Mouse (Mus musculus) CH12.LX (cell line): ENCODE data around the gene Prkag2. TPM values are rescaled to one million over a fixed set of nuclear protein-coding genes. Genes with fewer than 3 reads are reported as not detected.

ENCODE experiments used
- DNase-seq: peaks from one replicate; pipeline ENCODE4 v3.0.0-alpha.2; 2013; ENCODE audit errors: extremely low read depth
- H3K27ac ChIP-seq: 2 replicates; pipeline ENCODE4 v1.5.1; 2012; ENCODE audit warnings: low read depth, mild to moderate bottlenecking, control low read depth, moderate library complexity; ENCODE audit not compliant: insufficient read depth
- H3K27me3 ChIP-seq: replicated peaks from 2 replicates; pipeline ENCODE3; 2012; ENCODE audit warnings: inconsistent platforms
- H3K36me3 ChIP-seq, 2 experiments: replicated peaks in 1 of 2; 2 replicates each; pipeline versions ENCODE3 to v1.6.1; 2012; ENCODE audit warnings: inconsistent platforms in 1 of 2, low read length in 1 of 2, mild to moderate bottlenecking in 1 of 2, mixed read lengths in 1 of 2, moderate library complexity in 1 of 2; ENCODE audit not compliant: control insufficient read depth in 1 of 2, insufficient read depth in 1 of 2
- H3K4me1 ChIP-seq, 2 experiments: 2 replicates each; pipeline ENCODE4 v1.6.1; 2012; ENCODE audit warnings: inconsistent platforms in 1 of 2, moderate library complexity in 1 of 2; ENCODE audit not compliant: insufficient read depth in 2 of 2, control insufficient read depth in 1 of 2
- H3K4me2 ChIP-seq: 2 replicates; pipeline ENCODE4 v1.6.1; 2012; ENCODE audit warnings: low read depth, mild to moderate bottlenecking, control low read depth; ENCODE audit not compliant: poor library complexity, insufficient read depth, severe bottlenecking
- H3K4me3 ChIP-seq, 3 experiments: fragments of 150-350 bp in 1 of 3; sonication (generic) in 1 of 3; replicated peaks in 1 of 3; 2 replicates each; pipeline versions ENCODE3 to v1.5.1; 2011 to 2012; ENCODE audit warnings: low read depth in 2 of 3, low read length in 2 of 3, mild to moderate bottlenecking in 2 of 3, moderate library complexity in 2 of 3, control low read depth in 1 of 3, improper control_type of control experiment in 1 of 3, inconsistent platforms in 1 of 3, mixed read lengths in 1 of 3; ENCODE audit not compliant: poor library complexity in 1 of 3
- H3K79me2 ChIP-seq: replicated peaks from 2 replicates; pipeline ENCODE4 v1.6.1; 2012; ENCODE audit warnings: mild to moderate bottlenecking, moderate library complexity; ENCODE audit not compliant: control insufficient read depth, poor library complexity, insufficient read depth, severe bottlenecking; ENCODE audit errors: extremely low read depth
- H3K9ac ChIP-seq: 2 replicates; pipeline ENCODE4 v1.6.1; 2012; ENCODE audit warnings: low read depth, mild to moderate bottlenecking, control low read depth, moderate library complexity; ENCODE audit not compliant: insufficient read depth
- H3K9me3 ChIP-seq: replicated peaks from 2 replicates; pipeline ENCODE3; 2012; ENCODE audit warnings: low read length, inconsistent platforms, mixed read lengths
- CHD1 ChIP-seq: IDR thresholded peaks from 2 replicates; pipeline ENCODE4 v1.6.1; 2012; ENCODE audit warnings: low read depth, low read length, improper control_type of control experiment, inconsistent platforms
- CHD2 ChIP-seq: IDR thresholded peaks from 2 replicates; pipeline ENCODE4 v1.6.1; 2011; ENCODE audit warnings: low read length, improper control_type of control experiment
- CTCF ChIP-seq, 2 experiments: IDR thresholded peaks in 1 of 2; conservative IDR thresholded peaks in 1 of 2; 2 replicates each; pipeline ENCODE4 v1.5.1; 2011 to 2012; ENCODE audit warnings: low read depth in 2 of 2, low read length in 2 of 2, improper control_type of control experiment in 1 of 2, inconsistent platforms in 1 of 2, mild to moderate bottlenecking in 1 of 2, moderate library complexity in 1 of 2
- E2F4 ChIP-seq: IDR thresholded peaks from 2 replicates; pipeline ENCODE4 v1.6.1; 2011; ENCODE audit warnings: low read depth, low read length, improper control_type of control experiment; ENCODE audit not compliant: insufficient replicate concordance
- ELF1 ChIP-seq: IDR thresholded peaks from 2 replicates; pipeline ENCODE4 v1.6.1; 2014; ENCODE audit warnings: low read depth, mild to moderate bottlenecking, inconsistent platforms, low read length, improper control_type of control experiment
- EP300 ChIP-seq: IDR thresholded peaks from 2 replicates; pipeline ENCODE4 v1.6.1; 2011; ENCODE audit warnings: low read length, improper control_type of control experiment
- ETS1 ChIP-seq: conservative IDR thresholded peaks from 2 replicates; pipeline ENCODE4 v1.6.1; 2012; ENCODE audit warnings: low read depth, mild to moderate bottlenecking, inconsistent platforms, low read length, improper control_type of control experiment, moderate library complexity
- HCFC1 ChIP-seq: IDR thresholded peaks from 2 replicates; pipeline ENCODE4 v1.6.1; 2012; ENCODE audit warnings: low read depth, mild to moderate bottlenecking, inconsistent platforms, low read length, improper control_type of control experiment
- JUND ChIP-seq: conservative IDR thresholded peaks from 2 replicates; pipeline ENCODE4 v1.6.1; 2011; ENCODE audit warnings: low read depth, low read length, improper control_type of control experiment
- KAT2A ChIP-seq: IDR thresholded peaks from 2 replicates; pipeline ENCODE4 v1.6.1; 2012; ENCODE audit warnings: low read length, improper control_type of control experiment, inconsistent platforms; ENCODE audit not compliant: insufficient replicate concordance
- MAFK ChIP-seq: IDR thresholded peaks from 2 replicates; pipeline ENCODE4 v1.6.1; 2011; ENCODE audit warnings: low read length, improper control_type of control experiment; ENCODE audit not compliant: insufficient replicate concordance
- MAX ChIP-seq: IDR thresholded peaks from 2 replicates; pipeline ENCODE4 v1.6.1; 2011; ENCODE audit warnings: low read length, improper control_type of control experiment
- MAZ ChIP-seq: IDR thresholded peaks from 2 replicates; pipeline ENCODE4 v1.6.1; 2012; ENCODE audit warnings: low read depth, mild to moderate bottlenecking, inconsistent platforms, low read length, improper control_type of control experiment, moderate library complexity
- MYC ChIP-seq: IDR thresholded peaks from 2 replicates; pipeline ENCODE4 v1.6.1; 2011; ENCODE audit warnings: low read depth, mild to moderate bottlenecking, improper control_type of control experiment, low read length
- NELFE ChIP-seq: IDR thresholded peaks from 2 replicates; pipeline ENCODE4 v1.6.1; 2011; ENCODE audit warnings: low read depth, low read length, improper control_type of control experiment
- PAX5 ChIP-seq: IDR thresholded peaks from 2 replicates; pipeline ENCODE4 v1.6.1; 2012; ENCODE audit warnings: low read length, inconsistent platforms, mixed read lengths
- POLR2AphosphoS2 ChIP-seq: IDR thresholded peaks from 2 replicates; pipeline ENCODE4 v1.6.1; 2011; ENCODE audit warnings: low read depth, low read length, improper control_type of control experiment
- TCF12 ChIP-seq: IDR thresholded peaks from 2 replicates; pipeline ENCODE4 v1.6.1; 2014; ENCODE audit warnings: low read depth, mild to moderate bottlenecking, inconsistent platforms, low read length, improper control_type of control experiment
- USF1 ChIP-seq: IDR thresholded peaks from 2 replicates; pipeline ENCODE4 v1.6.1; 2014; ENCODE audit warnings: low read depth, mild to moderate bottlenecking, inconsistent platforms, low read length, improper control_type of control experiment
- ZKSCAN1 ChIP-seq: IDR thresholded peaks from 2 replicates; pipeline ENCODE4 v1.6.1; 2012; ENCODE audit warnings: low read depth, inconsistent platforms, low read length, improper control_type of control experiment, borderline replicate concordance
- ZMIZ1 ChIP-seq: IDR thresholded peaks from 2 replicates; pipeline ENCODE4 v1.6.1; 2012; ENCODE audit warnings: low read depth, mild to moderate bottlenecking, inconsistent platforms, low read length, improper control_type of control experiment
- ZNF384 ChIP-seq: IDR thresholded peaks from 2 replicates; pipeline ENCODE4 v1.6.1; 2012; ENCODE audit warnings: low read depth, low read length, improper control_type of control experiment, inconsistent platforms
- dilution Hi-C: fragments of 300-500 bp; cut with MboI; formaldehyde crosslinking; loops from 2 replicates; pipeline ENCODE4 v1.14.3; 2020; ENCODE audit warnings: low sequenced_read_pairs; ENCODE audit not compliant: extremely low pct_unique_long_range_greater_than_20kb, extremely low pct_ligation_motif_present
- in situ Hi-C: fragments of 300-500 bp; cut with MboI; formaldehyde crosslinking; loops from 3 replicates; pipeline ENCODE4 v1.14.3; 2019; ENCODE audit warnings: low sequenced_read_pairs, low pct_ligation_motif_present, low pct_unique_long_range_greater_than_20kb, mixed read lengths
- polyA plus RNA-seq: library from polyadenylated mRNA; unstranded; fragments of >175 nt; gene quantifications from 2 replicates; pipeline ENCODE4 v1.2.1, GENCODE M21; 2012; ENCODE audit warnings: low read depth; ENCODE audit not compliant: insufficient read length
- total RNA-seq, 2 experiments: library from RNA; depleted of rRNA; stranded (reverse); fragments of 300-350 nt in 1 of 2; fragments of >200 nt in 1 of 2; gene quantifications; 2 replicates each; pipeline ENCODE4 v1.2.3; 2012 to 2014

Gene Prkag2
- total and polyA plus RNA-seq, 3 experiments: 4.6 to 21.2 (median 8.8) TPM

- H3K9me3 ChIP-seq: no peaks in the 10 kb centered on the region
- no peak overlapping the region for H3K9ac ChIP-seq
- peaks cover 0 to 14% of the 10 kb centered on the region in 2 experiments; a peak in 2 of 4 replicates for H3K4me1 ChIP-seq
- no peak for DNase-seq
- peaks cover 0 to 36% of the 10 kb centered on the region in 2 experiments for H3K36me3 ChIP-seq
- TF ChIP-seq PAX5 (no peak), ZNF384 (no peak), JUND (no peak), CTCF (conservative IDR thresholded peaks at IDR 0.05 in 1 of 2, IDR thresholded peaks at IDR 0.05 in 1 of 2; ENCODE audit: low read depth in 2 of 2, low read length in 2 of 2) (no peak), CHD1 (no peak), ZKSCAN1 (no peak), USF1 (no peak), TCF12 (no peak), KAT2A (no peak), MAZ (no peak), MAFK (no peak), ZMIZ1 (no peak), ETS1 (no peak), ELF1 (no peak), HCFC1 (no peak), E2F4 (no peak), NELFE (no peak)
- no peak overlapping the region for H3K4me2 ChIP-seq
- H3K79me2 ChIP-seq: no peaks in the 10 kb centered on the region
- no peak overlapping the region for H3K27ac ChIP-seq
- dilution Hi-C loops (no loop called here), in situ Hi-C loops (no loop called here)
- no peak overlapping the region for H3K4me3 ChIP-seq
- H3K27me3 ChIP-seq: no peaks in the 10 kb centered on the region
Observed at GRCm38 (mm10) chr5:24904941-24905340, 195.5 kb downstream of the Prkag2 start.

DNA sequence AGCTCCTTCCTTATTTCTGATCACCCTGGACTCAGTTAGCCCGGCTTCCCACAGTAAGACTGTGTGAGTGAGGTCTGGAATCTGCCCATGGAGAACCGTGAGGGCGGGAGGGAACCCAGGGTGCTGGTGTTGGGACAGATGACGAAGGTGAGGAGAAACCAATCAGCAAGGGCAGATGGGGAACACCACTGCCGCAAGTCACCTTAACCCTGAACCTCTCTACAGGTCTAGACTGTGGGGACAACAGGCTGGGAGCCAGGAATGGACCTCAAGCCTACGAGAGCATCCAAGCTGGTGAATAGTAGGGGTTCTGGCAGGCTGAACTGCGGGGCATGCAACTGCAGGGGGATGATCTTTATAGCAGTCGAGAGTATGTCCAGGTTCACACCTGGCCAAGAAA, 196.0 kb downstream of the Prkag2 start:
- in situ Hi-C loops (no loop called here), dilution Hi-C loops (no loop called here)
- no peak for DNase-seq
- Histone ChIP-seq H3K27ac (no peak overlapping the region), H3K4me3 (no peak overlapping the region), H3K79me2 (no peaks in the 10 kb centered on the region), H3K9me3 (no peaks in the 10 kb centered on the region), H3K27me3 (no peaks in the 10 kb centered on the region), H3K36me3 (peaks cover 0 to 36% of the 10 kb centered on the region in 2 experiments), H3K4me1 (peaks cover 0 to 14% of the 10 kb centered on the region in 2 experiments; a peak in 2 of 4 replicates), H3K9ac (no peak overlapping the region), H3K4me2 (no peak overlapping the region)
- TF ChIP-seq MYC (no peak), CHD2 (no peak), USF1 (no peak), MAX (no peak), POLR2AphosphoS2 (no peak), EP300 (no peak), MAZ (no peak)
